Mouse (Mus musculus): ENCODE data around the gene Srcap.
A peak's percentile ranks its signal among the peaks of the same experiment; 100 is the strongest.

The Srcap gene

GRCm38 (mm10) chr7:127573503-127574008 is 61.8 kb downstream of the Srcap start:
- no peak for DNase-seq (ENCODE audit: low spot score in 2 of 2)

DNA sequence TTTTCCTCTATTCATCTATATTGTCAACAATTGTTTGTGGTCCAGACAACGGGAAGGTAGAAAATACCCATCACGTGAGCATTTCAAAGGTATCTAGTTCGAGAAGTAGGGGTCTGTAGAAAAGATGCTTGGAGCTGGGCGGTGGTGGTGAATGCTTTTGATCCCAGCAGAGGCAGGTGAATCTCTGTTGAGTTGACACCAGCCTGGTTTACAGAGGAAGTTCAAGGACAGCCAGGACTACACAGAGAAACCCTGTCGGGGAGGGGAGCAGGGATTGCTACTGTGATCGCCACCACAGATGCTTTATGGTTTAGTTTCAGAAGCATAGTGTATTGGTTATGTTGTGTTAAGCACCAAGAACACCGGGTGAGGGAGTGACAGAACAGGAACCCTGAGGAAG is 62.3 kb downstream of the Srcap start:
- peak in 1 of 2 experiments; percentile 4 for DNase-seq (ENCODE audit: low spot score in 2 of 2)

- no peak for DNase-seq (ENCODE audit: low spot score in 2 of 2)
Observed at GRCm38 (mm10) chr7:127583260-127583659, 71.5 kb downstream of the Srcap start.

DNA sequence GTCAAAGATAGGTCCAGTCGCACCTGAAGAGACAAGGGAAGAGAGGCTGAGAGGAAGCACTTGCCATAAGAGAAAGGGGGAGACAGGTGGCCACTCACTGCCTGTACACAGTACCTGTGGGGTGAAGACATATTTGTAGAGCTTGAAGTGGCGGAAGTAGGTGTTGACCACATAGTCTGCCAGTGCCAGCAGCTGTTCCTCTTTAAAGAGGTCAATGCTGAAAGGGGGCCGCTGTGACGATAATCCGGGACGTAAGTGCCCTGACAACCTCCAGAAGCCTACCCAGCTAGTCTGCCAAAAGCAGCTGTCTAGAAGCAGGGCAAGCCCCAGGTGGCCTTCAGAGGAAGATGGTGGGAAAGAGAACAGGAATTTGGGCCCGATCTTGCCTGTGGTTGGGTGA is 73.2 kb downstream of the Srcap start:
- DNase-seq (ENCODE audit: low spot score in 2 of 2) = no peak

DNA sequence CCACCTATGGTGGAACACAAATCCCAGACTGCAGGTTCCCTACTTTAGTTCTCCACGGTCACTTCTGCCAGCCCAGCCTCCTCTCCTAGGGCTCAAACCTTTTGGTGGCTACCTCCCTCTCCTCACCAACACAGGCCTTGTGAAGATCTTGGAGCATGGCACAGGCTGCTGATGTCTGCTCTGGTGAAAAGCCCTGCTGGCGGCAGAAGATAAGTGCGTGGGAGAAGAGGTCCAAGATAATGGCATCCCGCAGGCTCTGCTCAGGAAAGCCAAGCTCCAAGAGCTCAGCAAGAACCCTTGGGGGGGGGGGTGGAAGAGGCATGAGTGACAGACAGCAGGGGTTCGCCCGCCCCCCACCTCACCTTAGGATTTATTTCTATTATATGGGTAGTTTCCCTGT is 74.4 kb downstream of the Srcap start:
- no peak for DNase-seq (ENCODE audit: low spot score in 2 of 2)

GRCm38 (mm10) chr7:127587196-127587595 is 75.4 kb downstream of the Srcap start:
- no peak for DNase-seq (ENCODE audit: low spot score in 2 of 2)

DNA sequence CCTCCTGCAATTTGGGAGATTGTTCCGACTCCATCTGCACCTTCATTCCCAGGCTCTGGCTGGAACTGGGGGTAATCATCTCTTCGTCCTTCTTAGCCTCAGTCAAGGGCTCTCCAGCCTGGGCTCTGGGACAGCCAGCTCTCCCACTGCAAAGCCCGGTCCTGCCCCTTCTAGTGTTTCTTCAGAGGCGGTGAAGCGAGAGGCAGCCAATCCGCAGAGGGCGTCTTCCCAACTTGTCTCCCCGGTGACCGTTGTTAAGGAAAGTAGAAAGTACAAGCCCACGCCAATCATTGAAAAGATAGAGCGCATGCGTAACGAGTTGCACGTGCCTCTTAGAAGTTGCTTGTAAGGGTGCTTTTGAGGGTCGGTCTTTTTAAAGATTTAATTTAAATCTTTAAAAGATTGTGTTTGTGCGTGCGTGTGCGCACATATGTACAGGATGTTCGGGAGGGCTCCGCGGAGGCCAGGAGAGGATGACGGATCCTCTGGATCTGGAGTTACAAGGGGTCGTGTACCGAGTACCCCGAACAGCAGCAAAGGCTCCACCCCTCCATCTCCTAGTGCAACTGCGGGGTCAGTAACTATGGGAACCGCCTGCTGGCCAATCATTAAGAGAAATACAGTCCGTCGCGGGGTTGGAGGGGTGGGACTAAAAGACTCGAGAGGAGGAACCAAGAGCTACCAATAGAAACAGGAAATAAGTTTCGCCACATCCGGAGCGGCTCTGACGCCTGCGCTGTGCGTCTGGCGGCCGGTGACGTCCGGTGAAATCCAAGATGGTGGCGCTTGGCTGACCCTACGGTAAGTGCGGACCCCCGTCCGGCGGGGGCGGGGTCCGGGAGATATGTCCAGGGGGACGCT is 76.5 kb downstream of the Srcap start, which contains the start of the genes Ccdc189 and Rnf40:
Ccdc189 (minus strand) TSS at position 585 of the 861 bp plus-strand sequence.
Rnf40 (plus strand) TSS at position 757 of the 861 bp plus-strand sequence.
- peak; percentile 93 to 97 for DNase-seq (ENCODE audit: low spot score in 2 of 2)

GRCm38 (mm10) chr7:127588901-127589300 is 77.1 kb downstream of the Srcap start:
- no peak for DNase-seq (ENCODE audit: low spot score in 2 of 2)

DNA sequence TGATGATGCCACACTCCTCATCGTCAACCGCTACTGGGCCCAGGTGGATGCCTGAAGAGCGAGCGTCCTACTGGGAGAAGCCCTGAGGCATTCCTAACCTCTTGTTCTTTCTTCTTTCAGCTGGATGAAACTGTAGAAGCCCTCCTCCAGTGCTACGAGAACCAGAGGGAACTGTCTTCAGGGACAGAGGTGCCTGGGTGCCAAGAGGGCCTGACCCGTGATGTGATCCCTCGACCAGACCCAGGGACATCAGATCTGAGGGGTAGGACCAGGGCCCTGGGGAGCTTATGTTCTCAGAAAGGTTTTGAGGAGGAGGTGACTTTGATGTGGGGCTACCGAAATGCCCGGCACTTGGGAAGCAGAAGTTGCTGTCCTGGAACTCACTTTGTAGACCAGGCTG is 77.9 kb downstream of the Srcap start:
- DNase-seq (ENCODE audit: low spot score in 2 of 2) = no peak

GRCm38 (mm10) chr7:127591108-127591507 is 79.3 kb downstream of the Srcap start:
- DNase-seq (ENCODE audit: low spot score in 2 of 2) = no peak

DNA sequence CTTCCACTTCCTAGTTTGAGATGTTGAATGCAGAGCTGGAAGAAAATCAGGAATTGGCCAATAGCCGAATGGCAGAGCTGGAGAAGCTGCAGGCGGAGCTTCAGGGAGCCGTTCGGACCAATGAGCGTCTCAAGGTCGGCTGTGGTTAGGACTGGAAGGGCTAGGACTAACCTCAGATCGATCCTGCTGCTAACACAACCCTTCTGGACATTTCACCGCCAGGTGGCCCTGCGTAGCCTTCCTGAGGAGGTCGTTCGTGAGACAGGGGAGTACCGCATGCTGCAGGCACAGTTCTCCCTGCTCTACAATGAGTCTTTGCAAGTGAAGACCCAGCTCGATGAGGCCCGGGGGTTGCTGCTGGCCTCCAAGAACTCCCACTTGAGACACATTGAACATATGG is 80.8 kb downstream of the Srcap start:
- DNase-seq (ENCODE audit: low spot score in 2 of 2) = no peak

- no peak for DNase-seq (ENCODE audit: low spot score in 2 of 2)
Observed at GRCm38 (mm10) chr7:127596747-127597146, 85.0 kb downstream of the Srcap start.

GRCm38 (mm10) chr7:127600612-127601011 is 88.8 kb downstream of the Srcap start:
- DNase-seq (ENCODE audit: low spot score in 2 of 2) = no peak

DNA sequence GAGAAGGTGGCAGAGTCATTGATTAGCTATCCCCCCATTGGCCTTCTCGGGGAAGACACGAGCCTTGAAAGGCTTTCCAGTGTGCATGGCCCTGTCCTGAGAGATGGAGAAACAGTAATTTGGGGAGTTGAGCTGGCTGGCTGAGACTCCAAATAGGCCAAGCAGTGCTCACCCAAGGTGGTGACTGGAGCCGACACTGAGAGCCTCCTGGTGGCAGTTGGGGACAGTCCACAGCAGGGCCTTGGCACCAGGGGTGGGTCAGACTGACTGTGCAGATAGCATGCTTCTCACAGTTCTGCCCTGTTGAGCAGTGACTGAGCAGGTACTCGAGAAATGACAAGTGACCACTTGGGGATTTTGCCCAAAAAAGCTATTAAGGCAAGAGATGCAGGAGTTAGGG is 90.0 kb downstream of the Srcap start:
- no peak for DNase-seq (ENCODE audit: low spot score in 2 of 2)

- DNase-seq (ENCODE audit: low spot score in 2 of 2) = no peak
Observed at GRCm38 (mm10) chr7:127602903-127603302, 91.1 kb downstream of the Srcap start.

DNA sequence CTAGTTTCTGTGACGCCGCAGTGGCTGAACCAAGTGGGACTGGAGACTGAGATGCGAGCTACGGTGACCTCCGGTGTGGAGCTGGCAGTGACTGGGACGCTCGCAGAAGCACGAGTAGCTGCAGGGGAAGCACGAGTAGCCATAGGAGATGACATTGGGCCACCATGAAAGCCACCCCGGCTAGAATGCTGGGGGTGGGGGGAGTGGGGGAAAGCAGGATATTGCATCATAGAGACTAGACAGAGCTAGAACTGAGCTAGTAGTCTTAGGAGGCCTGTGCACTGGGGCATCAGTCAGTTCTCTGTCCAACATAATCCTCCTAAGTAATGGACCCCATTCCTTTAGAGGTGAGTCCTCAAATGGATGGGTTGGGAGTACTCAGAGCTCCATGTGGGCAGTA is 92.5 kb downstream of the Srcap start:
- DNase-seq (ENCODE audit: low spot score in 2 of 2) = no peak

DNA sequence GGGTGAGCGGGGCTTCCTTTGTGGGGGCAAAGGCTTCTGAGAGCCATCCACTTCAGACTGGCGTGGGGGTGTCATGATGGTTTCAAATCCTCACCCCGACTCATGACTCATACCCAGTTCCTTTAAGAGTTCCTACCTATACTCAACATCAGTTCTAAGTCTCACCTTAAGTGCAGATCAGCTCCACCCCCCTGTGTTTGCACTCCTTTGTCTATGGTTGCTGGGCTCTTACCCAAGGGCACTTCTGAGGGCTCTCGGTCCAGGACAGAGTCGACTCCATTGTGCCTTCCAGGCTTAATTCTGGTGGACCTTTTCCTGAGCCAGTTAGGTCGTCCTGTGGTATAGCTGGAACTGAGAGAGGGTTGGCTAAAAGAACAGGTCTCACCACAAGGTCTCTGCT is 95.4 kb downstream of the Srcap start:
- DNase-seq (ENCODE audit: low spot score in 2 of 2) = no peak

Measured in frontal cortex, postnatal 10 days (tissue).